ENCODE assay signal across 22 mouse cellular contexts in genomic region chr2:59467085-59467484, GRCm38 (mm10). TPM values are rescaled to one million over a fixed set of nuclear protein-coding genes. Genes with fewer than 3 reads are reported as not detected.
DNase-seq lines count a peak whose midpoint lies in the region; ATAC-seq and TF ChIP-seq lines count a peak whose summit lies in the region.
"Had no signal": no experiment of that assay in that cellular context is flagged by ENCODE, and none has a peak within 500 bp of the region (broad histone marks: within the 10 kb centered on the region; RNA-seq: fewer than 3 reads in every experiment).

No protein-coding gene starts in this region.

- H3K4me3 ChIP-seq in stomach, embryonic 14.5 days (ENCODE audit: low read depth, low read length): no peak overlapping the region
- H3K4me3 ChIP-seq in stomach, postnatal 0 days (ENCODE audit: low read depth, low read length): no peak overlapping the region
- H3K4me3 ChIP-seq: forebrain, embryonic 15.5 days; heart, embryonic 10.5 days; hindbrain, embryonic 13.5 days had no signal

- no peaks in the 10 kb centered on the region for H3K9me3 ChIP-seq in stomach, embryonic 14.5 days (ENCODE audit: control insufficient read depth, low read depth, low read length)
- H3K9me3 ChIP-seq in stomach, postnatal 0 days (ENCODE audit: control insufficient read depth, low read length): no peaks in the 10 kb centered on the region
- H3K9me3 ChIP-seq: forebrain, embryonic 15.5 days; G1E; heart, embryonic 10.5 days; hindbrain, embryonic 13.5 days had no signal

- TF ChIP-seq EP300 in stomach, postnatal 0 days (optimal IDR thresholded peaks at IDR 0.05): no peak

- no peak for TF ChIP-seq CTCF in stomach, postnatal 0 days (IDR thresholded peaks at IDR 0.05; ENCODE audit: low read depth)

- peak; percentile 26 for DNase-seq in embryo, embryonic 10 days (ENCODE audit: low spot score)
- DNase-seq in embryo, embryonic 10.5 days (ENCODE audit: low spot score): no peak
- no peak for DNase-seq in stomach, postnatal 0 days (ENCODE audit: low spot score)
- DNase-seq in forelimb bud, embryonic 11.5 days (ENCODE audit: low read depth, low spot score): peak; percentile 12
- no peak for DNase-seq in cerebellum, adult 9-10 months
- no peak for DNase-seq in kidney, postnatal 4 days
- no peak for DNase-seq in kidney, postnatal 25 days
- DNase-seq: adrenal gland, adult 8-10 months; adrenal gland, postnatal 36 days; B cell, adult 2 months; cerebellum, adult 2 months; cerebellum, postnatal 14 days; gastrocnemius, postnatal 10 days; heart, adult 18-20 months; heart, postnatal 14 days had no signal

- no peaks in the 10 kb centered on the region for H3K27me3 ChIP-seq in stomach, embryonic 14.5 days (ENCODE audit: control insufficient read depth, insufficient read depth, low read length)
- H3K27me3 ChIP-seq in stomach, postnatal 0 days (ENCODE audit: control insufficient read depth, insufficient read depth, low read length): no peaks in the 10 kb centered on the region
- H3K27me3 ChIP-seq: forebrain, embryonic 15.5 days; hindbrain, embryonic 13.5 days had no signal

- WGBS in stomach, embryonic 14.5 days: 38% methylated on average over 4 of the region's 4 CpGs
- 32% methylated on average over 4 of the region's 4 CpGs for WGBS in stomach, postnatal 0 days

- no peak; the same call in 1 of the 2 replicates for ATAC-seq in stomach, embryonic 14.5 days (ENCODE audit: insufficient number of reproducible peaks, insufficient read depth, low FRiP score, low read depth)
- no peak for ATAC-seq in stomach, postnatal 0 days (ENCODE audit: low FRiP score, low TSS enrichment)
- ATAC-seq: CD4-positive, CD25-positive, alpha-beta regulatory T cell, adult 4 months; forebrain, embryonic 15.5 days; hindbrain, postnatal 0 days had no signal

- peaks cover 10% of the 10 kb centered on the region; the same call in 1 of the 2 replicates for H3K4me1 ChIP-seq in stomach, embryonic 14.5 days (ENCODE audit: control insufficient read depth, insufficient read depth, low read length)
- no peaks in the 10 kb centered on the region for H3K4me1 ChIP-seq in stomach, postnatal 0 days (replicated peaks; ENCODE audit: control insufficient read depth, insufficient read depth)

- H3K9ac ChIP-seq in stomach, embryonic 14.5 days (replicated peaks; ENCODE audit: low read depth, low read length): no peak overlapping the region
- no peak overlapping the region for H3K9ac ChIP-seq in stomach, postnatal 0 days (ENCODE audit: low read length)
- H3K9ac ChIP-seq: forebrain, embryonic 15.5 days; hindbrain, embryonic 13.5 days had no signal

- H3K36me3 ChIP-seq in stomach, embryonic 14.5 days (ENCODE audit: control insufficient read depth, insufficient read depth, low read length): no peaks in the 10 kb centered on the region
- H3K36me3 ChIP-seq in stomach, postnatal 0 days (ENCODE audit: control insufficient read depth, insufficient read depth, low read length): no peaks in the 10 kb centered on the region
- H3K36me3 ChIP-seq: forebrain, embryonic 15.5 days; G1E; heart, embryonic 10.5 days; hindbrain, embryonic 13.5 days had no signal

- peak overlapping the region; percentile 21; the same call in 1 of the 2 replicates for H3K27ac ChIP-seq in stomach, embryonic 14.5 days (ENCODE audit: low read length)
- H3K27ac ChIP-seq in stomach, postnatal 0 days (replicated peaks): no peak overlapping the region
- H3K27ac ChIP-seq: forebrain, embryonic 15.5 days; hindbrain, embryonic 13.5 days; hindbrain, postnatal 0 days had no signal

- no peak overlapping the region for H3K4me2 ChIP-seq in stomach, embryonic 14.5 days (replicated peaks; ENCODE audit: low read depth, low read length)
- no peak overlapping the region for H3K4me2 ChIP-seq in stomach, postnatal 0 days (replicated peaks; ENCODE audit: low read depth)
- H3K4me2 ChIP-seq: forebrain, embryonic 15.5 days; hindbrain, embryonic 13.5 days had no signal

RNA-seq across cellular contexts. Expression of gene Dapl1, which starts 17.4 kb away (rescaled TPM):
- polyA plus RNA-seq in stomach, embryonic 14.5 days (2014; fragmentation: Nextera tagmentation; extraction: Ambion mirVana): 43.6 and 44.3 TPM in 2 replicates
- polyA plus RNA-seq in stomach, postnatal 0 days (2015; fragmentation: Nextera tagmentation; extraction: Ambion mirVana): 472 and 547 TPM in 2 replicates
- polyA plus RNA-seq: forebrain, embryonic 15.5 days; G1E; hindbrain, embryonic 13.5 days had no signal

Comparison
In these comparisons a context has a peak if more than half of its experiments do, and no peak if none do; other contexts are left out.
1. DNase-seq: peak in embryo, embryonic 10 days (single experiment) and forelimb bud, embryonic 11.5 days (single experiment); none in embryo, embryonic 10.5 days (single experiment), stomach, postnatal 0 days (single experiment), cerebellum, adult 9-10 months (single experiment), kidney, postnatal 4 days (0 of 2) and kidney, postnatal 25 days (0 of 2).
2. RNA of gene Dapl1, which starts 17.4 kb away (polyA plus RNA-seq): 472 to 547 TPM in stomach, postnatal 0 days; 43.6 to 44.3 TPM in stomach, embryonic 14.5 days; every median in the first group is over 10 times any median in the second.